ENCODE assay signal across 22 mouse cellular contexts in genomic region chr8:89134058-89134457, GRCm38 (mm10).
DNase-seq lines count a peak whose midpoint lies in the region; ATAC-seq and TF ChIP-seq lines count a peak whose summit lies in the region.
"Had no signal": no experiment of that assay in that cellular context is flagged by ENCODE, and none has a peak within 500 bp of the region (broad histone marks: within the 10 kb centered on the region; RNA-seq: fewer than 3 reads in every experiment).

No protein-coding gene starts in this region.

- no peak overlapping the region for H3K27ac ChIP-seq in forebrain, embryonic 15.5 days (replicated peaks)
- no peak overlapping the region for H3K27ac ChIP-seq in forebrain, embryonic 16.5 days (ENCODE audit: low read length)
- H3K27ac ChIP-seq in kidney, postnatal 0 days, result no peak overlapping the region
- peak overlapping the region; percentile 28; the same call in 1 of the 2 replicates for H3K27ac ChIP-seq in limb, embryonic 15.5 days
- H3K27ac ChIP-seq: heart, embryonic 13.5 days; hindbrain, embryonic 13.5 days; liver, embryonic 14.5 days; midbrain, embryonic 12.5 days; neural tube, embryonic 12.5 days had no signal

- no peak for TF ChIP-seq CTCF in kidney, postnatal 0 days (IDR thresholded peaks at IDR 0.05; ENCODE audit: low read depth)

- ATAC-seq in forebrain, embryonic 15.5 days (replicated peaks), result 0 out of 2 replicates have a peak, but pooled peaks have one; percentile 49
- no peak for ATAC-seq in forebrain, embryonic 16.5 days
- ATAC-seq in kidney, postnatal 0 days (replicated peaks; ENCODE audit: low FRiP score, low read depth), result no peak
- no peak for ATAC-seq in limb, embryonic 15.5 days (ENCODE audit: insufficient number of reproducible peaks, low FRiP score, low TSS enrichment, low read depth)
- ATAC-seq: inflammation-experienced regulatory T-cells, adult 6 months; lung, postnatal 0 days had no signal

- H3K4me3 ChIP-seq in forebrain, embryonic 15.5 days, result no peak overlapping the region
- no peak overlapping the region for H3K4me3 ChIP-seq in forebrain, embryonic 16.5 days (replicated peaks; ENCODE audit: low read length)
- no peak overlapping the region for H3K4me3 ChIP-seq in kidney, postnatal 0 days (replicated peaks; ENCODE audit: low read depth, low read length)
- H3K4me3 ChIP-seq in limb, embryonic 15.5 days, result no peak overlapping the region
- H3K4me3 ChIP-seq: heart, embryonic 13.5 days; hindbrain, embryonic 13.5 days; midbrain, embryonic 12.5 days; neural tube, embryonic 12.5 days had no signal

- H3K9ac ChIP-seq in forebrain, embryonic 15.5 days (replicated peaks), result no peak overlapping the region
- H3K9ac ChIP-seq in forebrain, embryonic 16.5 days (replicated peaks; ENCODE audit: low read depth, low read length), result no peak overlapping the region
- no peak overlapping the region for H3K9ac ChIP-seq in kidney, postnatal 0 days (ENCODE audit: low read depth, low read length)
- H3K9ac ChIP-seq in limb, embryonic 15.5 days, result no peak overlapping the region
- H3K9ac ChIP-seq: heart, embryonic 13.5 days; hindbrain, embryonic 13.5 days; liver, embryonic 14.5 days; midbrain, embryonic 12.5 days; neural tube, embryonic 12.5 days had no signal

- whole genome bisulfite sequencing in forebrain, embryonic 15.5 days, result 44% methylated on average over 5 of the region's 5 CpGs
- 40% methylated on average over 5 of the region's 5 CpGs for WGBS in forebrain, embryonic 16.5 days
- 30% methylated on average over 5 of the region's 5 CpGs for WGBS in kidney, postnatal 0 days
- WGBS in limb, embryonic 15.5 days, result 39% methylated on average over 5 of the region's 5 CpGs

- H3K4me1 ChIP-seq in forebrain, embryonic 15.5 days, result peaks cover 41% of the 10 kb centered on the region
- H3K4me1 ChIP-seq in forebrain, embryonic 16.5 days (replicated peaks; ENCODE audit: control insufficient read depth, insufficient read depth, low read length), result peaks cover 20% of the 10 kb centered on the region
- H3K4me1 ChIP-seq in kidney, postnatal 0 days (replicated peaks; ENCODE audit: insufficient read depth, low read length), result no peaks in the 10 kb centered on the region
- peaks cover 3% of the 10 kb centered on the region for H3K4me1 ChIP-seq in limb, embryonic 15.5 days

- no peaks in the 10 kb centered on the region for H3K9me3 ChIP-seq in forebrain, embryonic 15.5 days
- no peaks in the 10 kb centered on the region for H3K9me3 ChIP-seq in forebrain, embryonic 16.5 days (ENCODE audit: control insufficient read depth, low read length)
- H3K9me3 ChIP-seq in kidney, postnatal 0 days (replicated peaks; ENCODE audit: low read length), result no peaks in the 10 kb centered on the region
- no peaks in the 10 kb centered on the region for H3K9me3 ChIP-seq in limb, embryonic 15.5 days
- H3K9me3 ChIP-seq: heart, embryonic 13.5 days; hindbrain, embryonic 13.5 days; midbrain, embryonic 12.5 days; neural tube, embryonic 12.5 days had no signal

- H3K27me3 ChIP-seq in forebrain, embryonic 15.5 days, result no peaks in the 10 kb centered on the region
- H3K27me3 ChIP-seq in forebrain, embryonic 16.5 days (replicated peaks; ENCODE audit: control insufficient read depth, insufficient read depth, low read length), result no peaks in the 10 kb centered on the region
- no peaks in the 10 kb centered on the region for H3K27me3 ChIP-seq in kidney, postnatal 0 days (ENCODE audit: insufficient read depth, low read length)
- H3K27me3 ChIP-seq in limb, embryonic 15.5 days, result no peaks in the 10 kb centered on the region
- H3K27me3 ChIP-seq: heart, embryonic 13.5 days; midbrain, embryonic 12.5 days had no signal

- peak; percentile 28 for DNase-seq in kidney, postnatal 0 days (ENCODE audit: low spot score)
- no peak for DNase-seq in kidney, postnatal 14 days
- DNase-seq in brain, adult 2 months (ENCODE audit: low read depth, low spot score), result peak; percentile 9
- no peak for DNase-seq in right cerebral cortex, postnatal 25 days
- no peak for DNase-seq in frontal cortex, postnatal 25 days (ENCODE audit: low spot score in 2 of 2)
- DNase-seq: adrenal gland, postnatal 14 days; cerebellum, adult 11-12 months; cerebellum, postnatal 36 days; layer of hippocampus, postnatal 36 days; right cerebral cortex, adult 18-20 months; thymus, postnatal 14 days had no signal

- H3K4me2 ChIP-seq in forebrain, embryonic 15.5 days (replicated peaks), result no peak overlapping the region
- no peak overlapping the region for H3K4me2 ChIP-seq in forebrain, embryonic 16.5 days (ENCODE audit: low read length)
- H3K4me2 ChIP-seq in kidney, postnatal 0 days (ENCODE audit: low read length), result no peak overlapping the region
- H3K4me2 ChIP-seq in limb, embryonic 15.5 days, result peak overlapping the region; percentile 17; the same call in 1 of the 2 replicates
- H3K4me2 ChIP-seq: heart, embryonic 13.5 days; hindbrain, embryonic 13.5 days; midbrain, embryonic 12.5 days; neural tube, embryonic 12.5 days had no signal

- H3K36me3 ChIP-seq in forebrain, embryonic 15.5 days, result no peaks in the 10 kb centered on the region
- no peaks in the 10 kb centered on the region for H3K36me3 ChIP-seq in forebrain, embryonic 16.5 days (ENCODE audit: control insufficient read depth, insufficient read depth)
- no peaks in the 10 kb centered on the region for H3K36me3 ChIP-seq in kidney, postnatal 0 days (ENCODE audit: insufficient read depth, low read length)
- no peaks in the 10 kb centered on the region for H3K36me3 ChIP-seq in limb, embryonic 15.5 days
- H3K36me3 ChIP-seq: G1E; heart, embryonic 13.5 days; hindbrain, embryonic 13.5 days; midbrain, embryonic 12.5 days; neural tube, embryonic 12.5 days had no signal

Comparison
In these comparisons a context has a peak if more than half of its experiments do, and no peak if none do; other contexts are left out.
1. DNase-seq: peak in kidney, postnatal 0 days (single experiment) and brain, adult 2 months (single experiment); none in kidney, postnatal 14 days (single experiment), right cerebral cortex, postnatal 25 days (single experiment) and frontal cortex, postnatal 25 days (0 of 2).